Mouse (Mus musculus): ENCODE measurements at regions not wholly inside any gene's neighbourhood (a gene's known extent, or its start where the extent isn't known, plus 50 kb on each side); places are given as distances from the start of the nearest gene placed in this dataset.

- Histone ChIP-seq H3K36me3 (ENCODE audit: poor library complexity, severe bottlenecking) (no peaks in the 10 kb centered on the region), H3K9ac (no peak overlapping the region), H3K4me3 (no peak overlapping the region), H3K4me2 (no peak overlapping the region), H3K4me1 (no peaks in the 10 kb centered on the region), H3K27ac (no peak overlapping the region), H3K27me3 (no peaks in the 10 kb centered on the region), H3K9me3 (replicated peaks) (no peaks in the 10 kb centered on the region)
- no peak for ATAC-seq
Measured at GRCm38 (mm10) chr10:74722971-74723370, 244.0 kb upstream of the Gnaz start.

- ATAC-seq = no peak
- no peak overlapping the region for H3K9ac ChIP-seq
- no peak overlapping the region for H3K4me3 ChIP-seq
- H3K27me3 ChIP-seq = no peaks in the 10 kb centered on the region
- 92% methylated on average over 2 of the region's 2 CpGs for WGBS
- no peak overlapping the region for H3K27ac ChIP-seq
- H3K9me3 ChIP-seq (replicated peaks) = no peaks in the 10 kb centered on the region
- no peaks in the 10 kb centered on the region for H3K36me3 ChIP-seq (ENCODE audit: poor library complexity, severe bottlenecking)
- no peak overlapping the region for H3K4me2 ChIP-seq
- H3K4me1 ChIP-seq = no peaks in the 10 kb centered on the region
Measured at GRCm38 (mm10) chr10:74749446-74749845, 217.5 kb upstream of the Gnaz start.

- Histone ChIP-seq H3K9ac (no peak overlapping the region), H3K4me3 (no peak overlapping the region), H3K4me2 (no peak overlapping the region), H3K36me3 (ENCODE audit: poor library complexity, severe bottlenecking) (no peaks in the 10 kb centered on the region), H3K27me3 (no peaks in the 10 kb centered on the region), H3K9me3 (replicated peaks) (no peaks in the 10 kb centered on the region), H3K27ac (no peak overlapping the region), H3K4me1 (no peaks in the 10 kb centered on the region)
- ATAC-seq = no peak
Measured at GRCm38 (mm10) chr10:74750879-74751278, 216.1 kb upstream of the Gnaz start.

GRCm38 (mm10) chr10:74760734-74761133 lies 206.2 kb upstream of the Gnaz start:
- Histone ChIP-seq H3K27me3 (no peaks in the 10 kb centered on the region), H3K36me3 (ENCODE audit: poor library complexity, severe bottlenecking) (no peaks in the 10 kb centered on the region), H3K4me2 (no peak overlapping the region), H3K4me1 (no peaks in the 10 kb centered on the region), H3K4me3 (no peak overlapping the region), H3K9me3 (replicated peaks) (no peaks in the 10 kb centered on the region), H3K9ac (no peak overlapping the region), H3K27ac (no peak overlapping the region)
- no peak for ATAC-seq
- 73% methylated on average over 9 of the region's 9 CpGs for WGBS

- no peak overlapping the region for H3K4me2 ChIP-seq
- no peaks in the 10 kb centered on the region for H3K36me3 ChIP-seq (ENCODE audit: poor library complexity, severe bottlenecking)
- H3K27me3 ChIP-seq = no peaks in the 10 kb centered on the region
- ATAC-seq = no peak
- no peaks in the 10 kb centered on the region for H3K9me3 ChIP-seq (replicated peaks)
- H3K9ac ChIP-seq = no peak overlapping the region
- H3K4me1 ChIP-seq = no peaks in the 10 kb centered on the region
- no peak overlapping the region for H3K4me3 ChIP-seq
- no peak overlapping the region for H3K27ac ChIP-seq
- WGBS = 95% methylated on average over 2 of the region's 2 CpGs
Measured at GRCm38 (mm10) chr10:74789245-74789644, 177.7 kb upstream of the Gnaz start.

GRCm38 (mm10) chr10:74789987-74790386 lies 177.0 kb upstream of the Gnaz start:
- H3K4me3 ChIP-seq = no peak overlapping the region
- 75% methylated on average over 3 of the region's 3 CpGs for WGBS
- no peak overlapping the region for H3K4me2 ChIP-seq
- H3K4me1 ChIP-seq = no peaks in the 10 kb centered on the region
- H3K27me3 ChIP-seq = no peaks in the 10 kb centered on the region
- no peaks in the 10 kb centered on the region for H3K9me3 ChIP-seq (replicated peaks)
- no peaks in the 10 kb centered on the region for H3K36me3 ChIP-seq (ENCODE audit: poor library complexity, severe bottlenecking)
- no peak overlapping the region for H3K9ac ChIP-seq
- ATAC-seq = no peak
- no peak overlapping the region for H3K27ac ChIP-seq

- H3K27ac ChIP-seq = no peak overlapping the region
- H3K9me3 ChIP-seq (replicated peaks) = no peaks in the 10 kb centered on the region
- H3K4me1 ChIP-seq = no peaks in the 10 kb centered on the region
- H3K27me3 ChIP-seq = no peaks in the 10 kb centered on the region
- no peak overlapping the region for H3K4me3 ChIP-seq
- no peak overlapping the region for H3K9ac ChIP-seq
- ATAC-seq = no peak
- H3K36me3 ChIP-seq (ENCODE audit: poor library complexity, severe bottlenecking) = no peaks in the 10 kb centered on the region
- H3K4me2 ChIP-seq = no peak overlapping the region
Measured at GRCm38 (mm10) chr10:74823395-74823794, 143.6 kb upstream of the Gnaz start.

GRCm38 (mm10) chr10:74834359-74834758 lies 132.6 kb upstream of the Gnaz start:
- Histone ChIP-seq H3K27me3 (no peaks in the 10 kb centered on the region), H3K36me3 (ENCODE audit: poor library complexity, severe bottlenecking) (no peaks in the 10 kb centered on the region), H3K4me1 (no peaks in the 10 kb centered on the region), H3K4me3 (no peak overlapping the region), H3K27ac (no peak overlapping the region), H3K4me2 (no peak overlapping the region), H3K9me3 (replicated peaks) (no peaks in the 10 kb centered on the region), H3K9ac (no peak overlapping the region)
- no peak for ATAC-seq
- 64% methylated on average over 2 of the region's 2 CpGs for WGBS

- no peak overlapping the region for H3K27ac ChIP-seq
- 6% methylated on average over 7 of the region's 7 CpGs for WGBS
- H3K9me3 ChIP-seq (replicated peaks) = no peaks in the 10 kb centered on the region
- peak overlapping the region; percentile 17; the same call in 1 of the 2 replicates for H3K4me2 ChIP-seq
- H3K27me3 ChIP-seq = no peaks in the 10 kb centered on the region
- no peak overlapping the region for H3K4me3 ChIP-seq
- ATAC-seq = peak; percentile 93
- H3K4me1 ChIP-seq = no peaks in the 10 kb centered on the region
- no peak overlapping the region for H3K9ac ChIP-seq
- no peaks in the 10 kb centered on the region for H3K36me3 ChIP-seq (ENCODE audit: poor library complexity, severe bottlenecking)
Measured at GRCm38 (mm10) chr10:74848372-74848771, 118.6 kb upstream of the Gnaz start.

- no peak overlapping the region for H3K9ac ChIP-seq
- no peak overlapping the region for H3K4me2 ChIP-seq
- H3K27ac ChIP-seq = no peak overlapping the region
- no peaks in the 10 kb centered on the region for H3K9me3 ChIP-seq (replicated peaks)
- no peak overlapping the region for H3K4me3 ChIP-seq
- WGBS = 44% methylated on average over 4 of the region's 4 CpGs
- H3K36me3 ChIP-seq (ENCODE audit: poor library complexity, severe bottlenecking) = no peaks in the 10 kb centered on the region
- no peaks in the 10 kb centered on the region for H3K27me3 ChIP-seq
- no peaks in the 10 kb centered on the region for H3K4me1 ChIP-seq
- peak; percentile 53; the same call in 1 of the 2 replicates for ATAC-seq
Measured at GRCm38 (mm10) chr10:74854991-74855664, 111.8 kb upstream of the Gnaz start.

Measured in forebrain, embryonic 13.5 days (tissue).